Mouse (Mus musculus) bone marrow, adult 2 months (tissue): ENCODE results near the gene Syt14. TPM values are rescaled to one million over a fixed set of nuclear protein-coding genes. Genes with fewer than 3 reads are reported as not detected.

Experiments used
- H3K27ac ChIP-seq: fragments of 200-500 bp; 2 replicates; pipeline ENCODE4 v1.5.1; 2012; ENCODE audit warnings: low read depth, mild to moderate bottlenecking, control low read depth, inconsistent platforms, low read length; ENCODE audit not compliant: control insufficient read depth, poor library complexity, insufficient read depth
- H3K4me1 ChIP-seq: fragments of 200-500 bp; 2 replicates; pipeline ENCODE4 v1.6.1; 2011; ENCODE audit warnings: low read length; ENCODE audit not compliant: control insufficient read depth, insufficient read depth
- H3K4me3 ChIP-seq: fragments of 200-500 bp; replicated peaks from 2 replicates; pipeline ENCODE3; 2011; ENCODE audit warnings: mild to moderate bottlenecking, low read depth, low read length, control low read depth; ENCODE audit not compliant: control insufficient read depth
- CTCF ChIP-seq: fragments of 200-500 bp; IDR thresholded peaks from 2 replicates; pipeline ENCODE4 v1.5.1; 2011; ENCODE audit warnings: low read length, control low read depth; ENCODE audit not compliant: control insufficient read depth, insufficient read depth
- POLR2A ChIP-seq: fragments of 200-500 bp; IDR thresholded peaks from 2 replicates; pipeline ENCODE4 v1.6.1; 2011; ENCODE audit warnings: low read depth, mild to moderate bottlenecking, control low read depth, low read length, borderline replicate concordance; ENCODE audit not compliant: control insufficient read depth
- WGBS: fragments of 180-500 bp; shearing (Covaris S2); methylation state at CpG from one replicate; pipeline ENCODE4 v1.1.7; 2018; 5-methylcytosine and 5-hydroxymethylcytosine counted together
- polyA plus RNA-seq: library from polyadenylated mRNA; stranded (reverse); fragments of >200 nt; gene quantifications from 2 replicates; pipeline ENCODE4 v1.2.4, GENCODE M21; 2011; ENCODE audit warnings: low replicate concordance; ENCODE audit not compliant: missing spikeins, insufficient read depth, insufficient read length

Syt14 gene
- polyA plus RNA-seq, 1 experiment, result 2.1 TPM

- H3K4me1 ChIP-seq, result no peaks in the 10 kb centered on the region
- no peak overlapping the region for H3K4me3 ChIP-seq
- 74% methylated on average over 1 of the region's 1 CpGs for WGBS
- no peak for TF ChIP-seq POLR2A
- TF ChIP-seq CTCF, result no peak
- no peak overlapping the region for H3K27ac ChIP-seq
Measured at GRCm38 (mm10) chr1:192869761-192870160, 165.8 kb downstream of the Syt14 start.

GRCm38 (mm10) chr1:192864440-192864839 is 171.1 kb downstream of the Syt14 start:
- TF ChIP-seq CTCF (no peak), POLR2A (no peak)
- no peak overlapping the region for H3K4me3 ChIP-seq
- 63% methylated on average over 3 of the region's 3 CpGs for WGBS
- H3K4me1 ChIP-seq, result no peaks in the 10 kb centered on the region
- H3K27ac ChIP-seq, result no peak overlapping the region

- Histone ChIP-seq H3K27ac (no peak overlapping the region), H3K4me3 (no peak overlapping the region), H3K4me1 (no peaks in the 10 kb centered on the region)
- 75% methylated on average over 5 of the region's 5 CpGs for WGBS
- TF ChIP-seq CTCF, result no peak
- no peak for TF ChIP-seq POLR2A
Measured at GRCm38 (mm10) chr1:192861305-192861960, 174.1 kb downstream of the Syt14 start.

GRCm38 (mm10) chr1:192860273-192860672 is 175.3 kb downstream of the Syt14 start:
- no peak for TF ChIP-seq CTCF
- TF ChIP-seq POLR2A, result no peak
- H3K4me1 ChIP-seq, result no peaks in the 10 kb centered on the region
- WGBS, result 72% methylated on average over 6 of the region's 6 CpGs
- no peak overlapping the region for H3K4me3 ChIP-seq
- H3K27ac ChIP-seq, result no peak overlapping the region

GRCm38 (mm10) chr1:192857582-192857981 is 178.0 kb downstream of the Syt14 start:
- Histone ChIP-seq H3K27ac (no peak overlapping the region), H3K4me1 (no peaks in the 10 kb centered on the region), H3K4me3 (no peak overlapping the region)
- TF ChIP-seq POLR2A (no peak), CTCF (no peak)
- WGBS, result 79% methylated on average over 5 of the region's 5 CpGs

GRCm38 (mm10) chr1:192856931-192857330 is 178.6 kb downstream of the Syt14 start:
- H3K4me3 ChIP-seq, result no peak overlapping the region
- H3K27ac ChIP-seq, result no peak overlapping the region
- H3K4me1 ChIP-seq, result no peaks in the 10 kb centered on the region
- TF ChIP-seq POLR2A (no peak), CTCF (no peak)
- WGBS, result 72% methylated on average over 6 of the region's 6 CpGs

- WGBS, result 35% methylated on average over 10 of the region's 10 CpGs
- Histone ChIP-seq H3K4me3 (no peak overlapping the region), H3K4me1 (no peaks in the 10 kb centered on the region), H3K27ac (no peak overlapping the region)
- TF ChIP-seq CTCF, result no peak
- TF ChIP-seq POLR2A, result no peak
Measured at GRCm38 (mm10) chr1:192856411-192856810, 179.2 kb downstream of the Syt14 start.

- H3K4me3 ChIP-seq, result peak within 1 kb of the TSS; percentile 4
- H3K27ac ChIP-seq, result no peak within 1 kb of the TSS
- H3K4me1 ChIP-seq, result no peaks in the 10 kb centered on the region
- TF ChIP-seq CTCF (no peak), POLR2A (no peak)
- WGBS, result 1% methylated on average over 74 of the region's 75 CpGs
Measured at GRCm38 (mm10) chr1:192855474-192856230, 179.9 kb downstream of the Syt14 start, which contains the start of gene Sertad4. Sertad4 (minus strand) TSS chr1:192855756.

GRCm38 (mm10) chr1:192854819-192855271 is 180.7 kb downstream of the Syt14 start:
- WGBS, result under 1% methylated on average over 43 of the region's 45 CpGs

More at GRCm38 (mm10) chr1:192854819-192855271, 180.7 kb downstream of the Syt14 start:
- TF ChIP-seq CTCF (no peak), POLR2A (no peak)
- Histone ChIP-seq H3K4me3 (peak overlapping the region; percentile 4), H3K4me1 (no peaks in the 10 kb centered on the region), H3K27ac (no peak overlapping the region)
